Mouse (Mus musculus) stomach, embryonic 14.5 days (tissue): ENCODE measurements around the gene Gm4491. TPM values are rescaled to one million over a fixed set of nuclear protein-coding genes. Genes with fewer than 3 reads are reported as not detected.
A peak's percentile ranks its signal among the peaks of the same experiment; 100 is the strongest.

Source experiments
- ATAC-seq: fragments of 200-750 bp; cut with Nextera tagmentation; 2 replicates; pipeline ENCODE4 v1.8.0; 2017; ENCODE audit warnings: low read depth, moderate TSS enrichment; ENCODE audit not compliant: insufficient number of reproducible peaks, insufficient read depth, low FRiP score
- H3K27ac ChIP-seq: fragments of 300-500 bp; sonication (generic); 2 replicates; pipeline ENCODE4 v1.5.1; 2014; ENCODE audit warnings: mild to moderate bottlenecking, low read length, moderate library complexity, mixed read lengths
- H3K27me3 ChIP-seq: fragments of 300-500 bp; sonication (generic); 2 replicates; pipeline ENCODE4 v1.6.1; 2014; ENCODE audit warnings: low read length, control low read depth, mixed read lengths; ENCODE audit not compliant: control insufficient read depth, insufficient read depth
- H3K36me3 ChIP-seq: fragments of 300-500 bp; sonication (generic); 2 replicates; pipeline ENCODE4 v1.6.1; 2014; ENCODE audit warnings: mild to moderate bottlenecking, control low read depth, low read length, moderate library complexity, mixed read lengths; ENCODE audit not compliant: control insufficient read depth, insufficient read depth
- H3K4me1 ChIP-seq: fragments of 300-500 bp; sonication (generic); 2 replicates; pipeline ENCODE4 v1.6.1; 2014; ENCODE audit warnings: low read length, control low read depth, mixed read lengths; ENCODE audit not compliant: control insufficient read depth, insufficient read depth
- H3K4me2 ChIP-seq: fragments of 300-500 bp; sonication (generic); replicated peaks from 2 replicates; pipeline ENCODE4 v1.6.1; 2014; ENCODE audit warnings: low read depth, low read length, control low read depth
- H3K4me3 ChIP-seq: fragments of 300-500 bp; sonication (generic); 2 replicates; pipeline ENCODE4 v1.5.1; 2014; ENCODE audit warnings: low read depth, low read length, control low read depth
- H3K9ac ChIP-seq: fragments of 300-500 bp; sonication (generic); replicated peaks from 2 replicates; pipeline ENCODE4 v1.6.1; 2014; ENCODE audit warnings: low read depth, mild to moderate bottlenecking, control low read depth, low read length, moderate library complexity, mixed read lengths
- H3K9me3 ChIP-seq: fragments of 300-500 bp; sonication (generic); 2 replicates; pipeline ENCODE4 v1.6.1; 2016; ENCODE audit warnings: low read depth, low read length, control low read depth; ENCODE audit not compliant: control insufficient read depth
- WGBS: fragments of 180-500 bp; shearing (Covaris S2); extraction: QIAGEN DNeasy Blood & Tissue Kit; methylation state at CpG from one replicate; pipeline ENCODE4 v1.1.7; 2014; 5-methylcytosine and 5-hydroxymethylcytosine counted together
- polyA plus RNA-seq: library from polyadenylated mRNA; unstranded; fragments of >200 nt; fragmentation: Nextera tagmentation; extraction: Ambion mirVana; gene quantifications from 2 replicates; pipeline ENCODE4 v1.2.1, GENCODE M21; 2014

Gm4491 gene
- not detected in 2 replicates for polyA plus RNA-seq

GRCm38 (mm10) chr14:57115823-57116544 is at the start of gene Gm4491:
Gene Gm4491 (minus strand): TSS chr14:57115883.
- H3K9me3 ChIP-seq = no peaks in the 10 kb centered on the region
- H3K36me3 ChIP-seq = no peaks in the 10 kb centered on the region
- H3K27ac ChIP-seq = no peak within 1 kb of the TSS
- H3K4me2 ChIP-seq = no peak within 1 kb of the TSS
- H3K9ac ChIP-seq = no peak within 1 kb of the TSS
- no peak for ATAC-seq
- H3K4me3 ChIP-seq = no peak within 1 kb of the TSS
- H3K27me3 ChIP-seq = no peaks in the 10 kb centered on the region
- WGBS = 26% methylated on average over 13 of the region's 13 CpGs
- H3K4me1 ChIP-seq = no peaks in the 10 kb centered on the region

DNA sequence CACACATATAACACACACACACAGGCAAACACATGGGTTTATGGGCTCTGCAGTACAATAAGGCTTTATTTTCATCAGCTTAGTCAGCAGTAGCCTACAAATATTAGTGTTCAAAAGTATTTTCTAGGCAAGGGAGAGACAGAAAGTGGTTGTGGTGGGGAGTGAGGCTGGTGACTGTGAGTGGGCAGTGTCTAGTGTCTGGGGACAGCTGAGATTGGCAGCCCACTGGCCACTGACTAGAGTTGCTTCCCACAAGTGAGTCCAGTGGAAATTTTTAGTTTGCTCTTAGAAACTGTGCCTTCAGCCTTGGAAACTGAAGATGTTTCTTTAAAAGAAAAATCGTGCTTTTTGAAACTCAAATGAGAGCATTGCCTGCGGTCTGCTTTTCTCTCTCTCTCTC is 46.1 kb upstream of the Gm4491 start:
- H3K4me1 ChIP-seq = 0 out of 2 replicates have a peak, but pooled peaks cover 3% of the 10 kb centered on the region
- 38% methylated on average over 2 of the region's 2 CpGs for WGBS
- H3K4me3 ChIP-seq = no peak overlapping the region
- H3K27ac ChIP-seq = no peak overlapping the region
- H3K9ac ChIP-seq = no peak overlapping the region
- no peak for ATAC-seq
- no peaks in the 10 kb centered on the region for H3K27me3 ChIP-seq
- H3K36me3 ChIP-seq = no peaks in the 10 kb centered on the region
- H3K9me3 ChIP-seq = no peaks in the 10 kb centered on the region
- no peak overlapping the region for H3K4me2 ChIP-seq

DNA sequence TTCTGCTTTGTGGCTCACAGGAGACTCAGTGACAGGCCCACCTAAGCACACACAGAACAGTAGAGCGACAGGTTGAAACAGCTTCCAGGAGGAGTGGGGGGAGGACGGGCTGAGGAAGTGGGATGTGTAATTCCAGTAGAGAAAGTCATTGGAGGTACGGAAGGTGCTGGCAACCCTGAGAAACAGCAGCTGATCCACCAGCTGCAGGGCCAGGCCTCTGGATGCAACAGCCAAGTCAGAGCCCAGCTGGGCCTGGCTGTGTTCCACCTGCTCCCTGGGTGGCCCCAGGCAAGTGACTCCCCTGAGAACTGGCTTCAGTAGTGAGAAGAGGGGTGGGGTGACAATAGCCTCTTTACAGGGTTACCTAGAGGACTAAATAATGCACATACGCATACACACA is 45.5 kb upstream of the Gm4491 start:
- no peaks in the 10 kb centered on the region for H3K27me3 ChIP-seq
- no peaks in the 10 kb centered on the region for H3K36me3 ChIP-seq
- peak; percentile 58; the same call in 1 of the 2 replicates for ATAC-seq
- H3K4me1 ChIP-seq = 0 out of 2 replicates have a peak, but pooled peaks cover 3% of the 10 kb centered on the region
- H3K4me2 ChIP-seq = no peak overlapping the region
- H3K27ac ChIP-seq = no peak overlapping the region
- H3K9me3 ChIP-seq = no peaks in the 10 kb centered on the region
- no peak overlapping the region for H3K9ac ChIP-seq
- no peak overlapping the region for H3K4me3 ChIP-seq
- WGBS = 39% methylated on average over 4 of the region's 4 CpGs

- ATAC-seq = no peak
- H3K4me3 ChIP-seq = no peak overlapping the region
- no peak overlapping the region for H3K27ac ChIP-seq
- no peaks in the 10 kb centered on the region for H3K36me3 ChIP-seq
- H3K27me3 ChIP-seq = no peaks in the 10 kb centered on the region
- H3K9me3 ChIP-seq = no peaks in the 10 kb centered on the region
- 35% methylated on average over 6 of the region's 6 CpGs for WGBS
- H3K9ac ChIP-seq = no peak overlapping the region
- H3K4me1 ChIP-seq = peaks cover 3% of the 10 kb centered on the region; the same call in 1 of the 2 replicates
- H3K4me2 ChIP-seq = no peak overlapping the region
These were observed 39.2 kb upstream of the Gm4491 start for GRCm38 (mm10) chr14:57154916-57155315.

- ATAC-seq = peak; percentile 65; the same call in 1 of the 2 replicates
- no peaks in the 10 kb centered on the region for H3K36me3 ChIP-seq
- H3K27me3 ChIP-seq = no peaks in the 10 kb centered on the region
- WGBS = 20% methylated on average over 4 of the region's 4 CpGs
- H3K9me3 ChIP-seq = no peaks in the 10 kb centered on the region
- H3K4me1 ChIP-seq = no peaks in the 10 kb centered on the region
- H3K27ac ChIP-seq = 0 out of 2 replicates have a peak overlapping the region, but pooled peaks have one; percentile 21
- no peak overlapping the region for H3K4me3 ChIP-seq
- no peak overlapping the region for H3K4me2 ChIP-seq
- H3K9ac ChIP-seq = no peak overlapping the region
These were observed 30.1 kb upstream of the Gm4491 start for GRCm38 (mm10) chr14:57145741-57146140.

DNA sequence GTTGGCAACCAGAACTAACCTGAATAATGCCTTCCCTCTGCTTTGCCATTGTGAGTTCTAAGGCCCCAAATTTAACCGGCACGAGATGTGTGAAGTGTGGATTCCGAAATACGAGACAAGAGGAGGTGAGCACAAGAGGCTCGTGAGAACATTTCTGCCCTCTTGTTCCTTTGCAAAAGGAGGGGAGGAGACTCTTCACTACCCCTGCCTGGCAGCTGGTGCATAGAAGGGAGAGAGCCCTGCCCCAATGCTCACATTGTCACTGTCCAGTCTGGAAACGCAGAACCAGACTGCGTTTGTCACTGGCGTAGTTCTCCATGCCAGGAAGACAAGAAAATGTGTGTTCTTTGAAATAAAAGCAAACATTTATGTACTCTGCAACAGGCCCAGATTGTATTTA is 19.6 kb upstream of the Gm4491 start:
- 64% methylated on average over 8 of the region's 8 CpGs for WGBS
- Histone ChIP-seq H3K9me3 (no peaks in the 10 kb centered on the region), H3K27me3 (peaks cover 15% of the 10 kb centered on the region)

DNA sequence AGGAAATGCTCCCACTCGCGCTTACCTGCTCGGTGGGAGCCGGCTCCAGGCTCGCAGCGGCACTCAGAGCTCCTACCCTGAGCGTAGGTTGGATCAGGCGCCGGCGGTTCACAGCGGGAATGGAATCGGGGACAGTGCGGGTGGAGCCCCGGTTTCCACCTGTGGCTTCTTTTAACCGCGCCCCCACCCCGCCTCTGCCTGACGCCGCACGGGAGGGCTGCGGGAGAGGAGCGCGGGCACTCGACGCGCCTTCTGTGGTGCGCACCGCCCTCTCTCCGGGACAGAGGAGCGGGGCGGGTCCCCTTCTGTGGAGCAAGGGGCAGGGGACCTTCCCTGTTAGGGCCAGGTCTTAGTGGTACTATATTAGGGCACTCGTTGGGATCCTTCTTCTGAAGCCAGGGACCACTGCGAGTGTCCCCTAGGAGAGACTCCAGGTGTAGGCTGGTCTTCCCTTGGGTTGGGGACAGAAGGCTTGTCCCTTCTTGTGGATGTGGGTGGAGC is 17.5 kb upstream of the Gm4491 start, which contains the start of gene Gjb6:
Gene Gjb6 (minus strand): TSS at position 451 of the 501 bp plus-strand sequence.
- Histone ChIP-seq H3K9me3 (no peaks in the 10 kb centered on the region), H3K9ac (no peak within 1 kb of the TSS), H3K4me1 (no peaks in the 10 kb centered on the region; the same call in 1 of the 2 replicates), H3K4me3 (peak within 1 kb of the TSS; percentile 34), H3K36me3 (no peaks in the 10 kb centered on the region), H3K4me2 (peak within 1 kb of the TSS; percentile 67), H3K27ac (no peak within 1 kb of the TSS), H3K27me3 (peaks cover 15% of the 10 kb centered on the region)
- WGBS = 2% methylated on average over 33 of the region's 33 CpGs
- ATAC-seq = no peak

More for the DNA sequence above, 19.6 kb upstream of the Gm4491 start:
- no peaks in the 10 kb centered on the region for H3K36me3 ChIP-seq
- ATAC-seq = no peak
- no peak overlapping the region for H3K4me3 ChIP-seq
- no peak overlapping the region for H3K9ac ChIP-seq
- no peaks in the 10 kb centered on the region; the same call in 1 of the 2 replicates for H3K4me1 ChIP-seq
- no peak overlapping the region for H3K27ac ChIP-seq
- no peak overlapping the region for H3K4me2 ChIP-seq

- no peak overlapping the region for H3K9ac ChIP-seq
- no peak overlapping the region for H3K4me3 ChIP-seq
- no peak for ATAC-seq
- no peaks in the 10 kb centered on the region for H3K9me3 ChIP-seq
- WGBS = 50% methylated on average over 4 of the region's 4 CpGs
- H3K4me1 ChIP-seq = no peaks in the 10 kb centered on the region; the same call in 1 of the 2 replicates
- no peak overlapping the region for H3K4me2 ChIP-seq
- no peaks in the 10 kb centered on the region for H3K27me3 ChIP-seq
- H3K36me3 ChIP-seq = no peaks in the 10 kb centered on the region
- no peak overlapping the region for H3K27ac ChIP-seq
These were observed 11.7 kb upstream of the Gm4491 start for GRCm38 (mm10) chr14:57127383-57127782.
